Mouse (Mus musculus) kidney, adult 2 months (tissue): ENCODE results near the gene Dgkg.

ENCODE experiments used
- CTCF ChIP-seq: fragments of 200-500 bp; conservative IDR thresholded peaks from 2 replicates; pipeline ENCODE4 v1.5.1; 2011; ENCODE audit warnings: low read depth, mild to moderate bottlenecking, control low read depth, low read length, moderate library complexity, mixed read lengths; ENCODE audit not compliant: insufficient read depth, insufficient read length
- POLR2A ChIP-seq: fragments of 200-500 bp; IDR thresholded peaks from one replicate; pipeline ENCODE4 v1.6.1; 2011; ENCODE audit warnings: low read depth, low read length, control low read depth

DNA sequence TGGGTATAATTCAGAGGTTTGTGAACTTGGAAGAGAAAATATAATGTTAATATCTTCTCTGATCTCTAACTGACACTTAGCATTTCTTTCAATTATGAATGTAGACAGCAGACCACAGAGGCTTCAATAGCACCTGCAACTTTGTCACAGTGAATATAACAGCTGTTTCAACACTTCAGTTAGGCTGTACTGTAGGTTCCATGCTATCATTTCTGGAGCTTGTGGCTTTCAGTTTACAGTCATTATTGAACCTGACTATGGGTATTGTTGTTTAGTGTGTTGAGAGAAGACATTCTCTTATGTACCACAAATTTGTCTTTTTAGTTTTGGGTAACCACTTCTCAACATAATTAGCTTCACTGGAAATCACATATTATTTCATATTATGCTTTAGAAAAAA is 93.4 kb downstream of the Dgkg start:
- TF ChIP-seq POLR2A (no peak), CTCF (no peak)
